Mouse (Mus musculus) thymus, postnatal 0 days (tissue): ENCODE results near the gene Gm14444. TPM values are rescaled to one million over a fixed set of nuclear protein-coding genes. Genes with fewer than 3 reads are reported as not detected.
"Not testable (repeated sequence)": the region's sequence is repeated elsewhere in the genome, so short reads cannot be mapped to it uniquely, and the experiment has no call there.

Experiments
- DNase-seq: peaks from one replicate; pipeline ENCODE4 v3.0.0-alpha.2; 2015; ENCODE audit warnings: low spot score
- polyA plus RNA-seq: library from polyadenylated mRNA; unstranded; fragments of >200 nt; fragmentation: Nextera tagmentation; extraction: Ambion mirVana; gene quantifications from 2 replicates; pipeline ENCODE4 v1.2.1, GENCODE M21; 2015

Gene Gm14444
- polyA plus RNA-seq = 0.17 TPM in 1 of 2 replicates, not detected in the other

DNA sequence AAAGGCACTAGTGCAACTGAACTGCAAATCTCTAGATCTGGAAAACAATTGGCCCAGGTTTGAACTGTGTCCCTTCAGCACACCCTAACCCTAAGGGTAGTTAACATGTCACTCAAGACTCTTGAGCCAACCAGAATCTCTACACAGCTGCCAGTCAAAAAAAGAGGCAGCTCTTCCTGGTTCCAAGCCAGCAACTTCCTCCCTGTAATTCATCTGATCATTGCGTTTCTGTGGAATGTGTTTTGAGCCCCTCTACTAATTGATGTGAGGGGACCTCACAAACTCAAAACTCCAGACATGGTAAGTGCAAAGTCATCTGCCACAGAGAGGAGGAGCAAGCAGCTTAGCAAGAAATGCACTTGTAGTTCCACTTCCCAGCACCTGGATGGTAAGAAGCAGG, at the start of gene Gm14444:
Gene Gm14444, plus strand, starts transcription at position 220 of the 400 bp plus-strand sequence.
- not testable (repeated sequence) for DNase-seq

GRCm38 (mm10) chr2:174965466-174965865, 44.6 kb upstream of the Gm14444 start:
- DNase-seq = not testable (repeated sequence)

GRCm38 (mm10) chr2:175044268-175044667, 34.2 kb downstream of the Gm14444 start:
- DNase-seq = not testable (repeated sequence)

- DNase-seq = not testable (repeated sequence)
Observed at GRCm38 (mm10) chr2:175067681-175068261, 57.7 kb downstream of the Gm14444 start, which contains the start of gene Gm14393. Gene Gm14393 (minus strand): TSS chr2:175067781.

Other genes starting within 250 kb of the Gm14444 start
- gene Edn3, start 249.6 kb upstream of the Gm14444 start, polyA plus RNA-seq = 0.16 and 0.19 TPM in 2 replicates
- 0.73 and 0.82 TPM in 2 replicates for gene Gm14393, start 57.5 kb downstream of the Gm14444 start, polyA plus RNA-seq
- 4.1 and 4.3 TPM in 2 replicates for gene Gm14399, start 131.8 kb downstream of the Gm14444 start, polyA plus RNA-seq
- 0.22 and 0.23 TPM in 2 replicates for gene Gm14443, start 165.6 kb downstream of the Gm14444 start, polyA plus RNA-seq
- gene Gm14391, start 196.7 kb downstream of the Gm14444 start, polyA plus RNA-seq = 3.3 and 4.1 TPM in 2 replicates